Mouse (Mus musculus): Measurements from ENCODE around the gene Tssk1. TPM values are rescaled to one million over a fixed set of nuclear protein-coding genes. Genes with fewer than 3 reads are reported as not detected.

Tssk1 gene
- 0.08 and 0.11 TPM in 2 replicates for polyA plus RNA-seq (2012; rRNA removed)

DNA sequence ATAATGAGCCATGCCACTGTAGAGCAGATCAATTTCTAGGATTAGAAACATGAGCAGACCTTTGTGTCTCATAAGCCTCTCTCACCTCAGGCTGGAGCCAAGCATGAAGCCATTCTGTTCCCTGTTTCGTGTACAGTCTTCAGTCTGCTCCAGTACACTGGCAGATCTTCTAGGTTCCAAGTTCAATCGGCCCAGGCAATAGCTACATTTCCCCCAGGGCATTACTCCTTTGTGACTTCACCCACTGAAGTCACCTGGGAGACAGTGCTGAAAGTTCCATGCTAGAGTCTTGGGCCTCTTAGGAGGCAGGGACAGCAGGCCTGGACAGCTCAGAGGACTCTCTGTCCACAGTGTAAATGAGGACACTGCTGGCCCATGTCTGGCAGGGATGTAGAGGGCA is at the start of gene Tssk1:
Gene Tssk1 (plus strand): TSS at position 301 of the 400 bp plus-strand sequence.
- H3K4me3 ChIP-seq (replicated peaks; ENCODE audit: insufficient read depth, low read depth, low read length) = no peak within 1 kb of the TSS
- no peak for TF ChIP-seq POLR2A (IDR thresholded peaks at IDR 0.05; ENCODE audit: borderline replicate concordance, insufficient read depth, low read length)
- no peak for TF ChIP-seq CTCF (IDR thresholded peaks at IDR 0.05; ENCODE audit: borderline replicate concordance, insufficient read depth, low read depth, low read length)
- 0 out of 2 replicates have a peak within 1 kb of the TSS, but pooled peaks have one; percentile 22 for H3K27ac ChIP-seq (ENCODE audit: insufficient read depth, low read length)
- H3K27me3 ChIP-seq (ENCODE audit: control insufficient read depth, insufficient read depth, low read length) = no peaks in the 10 kb centered on the region
- H3K4me1 ChIP-seq (ENCODE audit: control insufficient read depth, insufficient read depth, low read length) = peaks cover 20% of the 10 kb centered on the region
- DNase-seq = no peak
- 61% methylated on average over 2 of the region's 2 CpGs for WGBS

DNA sequence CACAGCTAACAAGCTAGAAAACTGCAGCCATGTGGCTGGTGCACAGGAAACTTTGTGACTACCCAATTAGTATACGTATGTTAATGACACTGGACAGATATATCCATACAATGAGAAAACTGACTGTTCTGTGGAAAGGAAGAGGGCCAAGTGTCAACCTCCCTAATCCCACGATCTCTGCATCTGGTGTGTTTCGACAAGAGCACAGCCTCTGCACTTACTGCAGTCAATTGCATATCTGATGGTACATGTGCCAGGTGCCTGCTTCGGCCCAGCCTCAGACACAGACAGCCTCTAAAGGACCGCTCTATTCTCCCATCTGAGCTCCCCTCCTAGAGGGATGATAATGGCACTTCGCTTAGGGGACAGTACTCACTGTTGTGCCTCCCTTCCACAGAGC is 45.6 kb upstream of the Tssk1 start:
- Histone ChIP-seq H3K27ac (ENCODE audit: insufficient read depth, low read length) (peak overlapping the region; percentile 63; the same call in 1 of the 2 replicates), H3K4me1 (ENCODE audit: control insufficient read depth, insufficient read depth, low read length) (peaks cover 55% of the 10 kb centered on the region), H3K4me3 (replicated peaks; ENCODE audit: insufficient read depth, low read depth, low read length) (no peak overlapping the region), H3K27me3 (ENCODE audit: control insufficient read depth, insufficient read depth, low read length) (no peaks in the 10 kb centered on the region)
- DNase-seq = no peak
- 82% methylated on average over 6 of the region's 6 CpGs for WGBS
- TF ChIP-seq CTCF (IDR thresholded peaks at IDR 0.05; ENCODE audit: borderline replicate concordance, insufficient read depth, low read depth, low read length) = no peak
- TF ChIP-seq POLR2A (IDR thresholded peaks at IDR 0.05; ENCODE audit: borderline replicate concordance, insufficient read depth, low read length) = no peak

DNA sequence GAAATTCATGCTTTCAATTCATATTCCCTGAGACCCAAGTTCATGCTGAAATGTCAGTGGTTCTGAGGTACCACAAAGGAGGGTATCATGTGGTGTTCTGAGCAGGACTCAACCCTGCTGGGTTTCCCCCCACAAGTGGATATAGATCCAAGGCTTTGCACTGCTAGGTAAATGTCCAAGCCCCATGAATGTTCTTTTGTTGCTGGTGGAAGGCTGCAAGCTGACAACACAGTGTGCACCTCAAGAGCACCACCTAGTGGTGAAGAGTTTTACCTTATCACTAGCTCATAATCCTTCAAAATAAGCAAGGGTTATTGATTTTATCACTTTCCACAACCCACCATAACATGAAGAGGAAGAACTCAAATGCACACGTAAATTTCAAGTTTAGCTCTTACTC is 45.1 kb upstream of the Tssk1 start:
- DNase-seq = peak; percentile 53 to 81
- WGBS = 22% methylated on average over 1 of the region's 1 CpGs
- Histone ChIP-seq H3K4me3 (replicated peaks; ENCODE audit: insufficient read depth, low read depth, low read length) (no peak overlapping the region), H3K4me1 (ENCODE audit: control insufficient read depth, insufficient read depth, low read length) (peaks cover 51% of the 10 kb centered on the region), H3K27ac (ENCODE audit: insufficient read depth, low read length) (peak overlapping the region; percentile 63; the same call in 1 of the 2 replicates), H3K27me3 (ENCODE audit: control insufficient read depth, insufficient read depth, low read length) (no peaks in the 10 kb centered on the region)
- TF ChIP-seq POLR2A (IDR thresholded peaks at IDR 0.05; ENCODE audit: borderline replicate concordance, insufficient read depth, low read length) = no peak
- TF ChIP-seq CTCF (IDR thresholded peaks at IDR 0.05; ENCODE audit: borderline replicate concordance, insufficient read depth, low read depth, low read length) = peak; percentile 80

DNA sequence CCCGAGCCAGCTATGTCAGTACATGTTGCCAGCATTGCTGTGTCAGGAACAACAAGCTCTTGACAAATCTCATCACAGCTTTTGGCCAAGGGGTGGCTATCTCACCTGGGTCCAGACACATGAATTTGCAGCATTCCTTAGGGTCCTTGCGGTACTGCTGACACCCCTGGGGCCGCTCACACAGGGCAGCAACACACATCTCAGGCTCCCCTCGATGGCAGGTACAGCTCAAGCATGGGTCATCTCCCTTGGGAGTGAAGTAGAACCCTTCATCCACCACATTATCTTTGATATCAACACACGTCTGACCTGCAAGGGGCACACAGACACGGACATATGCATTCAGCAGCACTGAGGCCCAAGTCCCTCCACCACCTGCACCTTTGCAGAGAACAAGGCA is 44.5 kb upstream of the Tssk1 start:
- peak overlapping the region; percentile 84 for H3K27ac ChIP-seq (ENCODE audit: insufficient read depth, low read length)
- TF ChIP-seq POLR2A (IDR thresholded peaks at IDR 0.05; ENCODE audit: borderline replicate concordance, insufficient read depth, low read length) (no peak), CTCF (IDR thresholded peaks at IDR 0.05; ENCODE audit: borderline replicate concordance, insufficient read depth, low read depth, low read length) (0 out of 2 replicates have a peak, but pooled peaks have one; percentile 9)
- no peak for DNase-seq
- H3K27me3 ChIP-seq (ENCODE audit: control insufficient read depth, insufficient read depth, low read length) = no peaks in the 10 kb centered on the region
- no peak overlapping the region for H3K4me3 ChIP-seq (replicated peaks; ENCODE audit: insufficient read depth, low read depth, low read length)
- 72% methylated on average over 6 of the region's 6 CpGs for WGBS
- peaks cover 46% of the 10 kb centered on the region for H3K4me1 ChIP-seq (ENCODE audit: control insufficient read depth, insufficient read depth, low read length)

DNA sequence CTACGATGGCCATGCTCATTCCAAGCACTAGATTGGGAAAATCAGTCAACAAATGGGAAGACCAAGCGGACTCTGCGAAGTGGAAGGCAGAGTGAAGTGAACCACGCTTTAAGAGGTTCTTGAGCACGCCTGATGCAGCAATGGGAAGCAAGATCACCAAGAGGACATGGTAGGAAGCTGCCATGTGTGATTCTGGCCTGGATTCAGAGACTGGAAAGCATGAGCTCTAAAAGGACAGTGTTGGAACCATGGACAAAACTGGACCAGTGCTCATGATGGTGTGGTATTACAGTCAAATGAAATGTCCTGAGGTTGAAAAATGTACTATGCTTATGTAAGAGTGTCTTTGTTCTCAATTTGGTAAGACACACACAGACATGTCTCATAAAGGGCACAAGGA is 42.7 kb upstream of the Tssk1 start:
- DNase-seq = peak in 1 of 2 experiments; percentile 54
- Histone ChIP-seq H3K4me3 (replicated peaks; ENCODE audit: insufficient read depth, low read depth, low read length) (no peak overlapping the region), H3K4me1 (ENCODE audit: control insufficient read depth, insufficient read depth, low read length) (peaks cover 39% of the 10 kb centered on the region), H3K27me3 (ENCODE audit: control insufficient read depth, insufficient read depth, low read length) (no peaks in the 10 kb centered on the region), H3K27ac (ENCODE audit: insufficient read depth, low read length) (peak overlapping the region; percentile 91)
- 30% methylated on average over 5 of the region's 5 CpGs for WGBS
- TF ChIP-seq CTCF (IDR thresholded peaks at IDR 0.05; ENCODE audit: borderline replicate concordance, insufficient read depth, low read depth, low read length) (no peak), POLR2A (IDR thresholded peaks at IDR 0.05; ENCODE audit: borderline replicate concordance, insufficient read depth, low read length) (no peak)

DNA sequence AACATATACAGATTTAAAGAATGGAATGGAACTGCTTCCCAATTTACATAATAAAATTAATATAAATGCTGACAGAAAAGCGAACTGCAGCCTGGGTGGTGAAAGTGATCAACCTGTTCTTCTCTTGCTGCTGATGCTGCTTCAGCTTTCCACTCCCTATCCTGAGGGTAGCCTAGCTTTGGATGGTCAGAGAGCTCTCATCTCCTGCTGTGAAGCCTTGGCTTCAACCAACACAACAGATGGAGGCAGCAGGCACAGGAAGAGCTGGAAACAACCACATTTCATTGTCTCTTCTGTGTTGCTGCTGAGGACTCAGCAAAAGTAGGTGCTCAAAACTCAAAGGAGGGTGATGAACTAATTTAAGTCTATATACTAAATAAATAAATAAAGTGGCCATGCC is 42.2 kb upstream of the Tssk1 start:
- TF ChIP-seq CTCF (IDR thresholded peaks at IDR 0.05; ENCODE audit: borderline replicate concordance, insufficient read depth, low read depth, low read length) = no peak
- peak; percentile 34; the same call in 1 of the 2 replicates for TF ChIP-seq POLR2A (IDR thresholded peaks at IDR 0.05; ENCODE audit: borderline replicate concordance, insufficient read depth, low read length)
- H3K4me3 ChIP-seq (replicated peaks; ENCODE audit: insufficient read depth, low read depth, low read length) = no peak overlapping the region
- peaks cover 39% of the 10 kb centered on the region for H3K4me1 ChIP-seq (ENCODE audit: control insufficient read depth, insufficient read depth, low read length)
- H3K27me3 ChIP-seq (ENCODE audit: control insufficient read depth, insufficient read depth, low read length) = no peaks in the 10 kb centered on the region
- WGBS = 3% methylated on average over 1 of the region's 1 CpGs
- peak; percentile 89 to 97 for DNase-seq
- H3K27ac ChIP-seq (ENCODE audit: insufficient read depth, low read length) = no peak overlapping the region; the same call in 1 of the 2 replicates

DNA sequence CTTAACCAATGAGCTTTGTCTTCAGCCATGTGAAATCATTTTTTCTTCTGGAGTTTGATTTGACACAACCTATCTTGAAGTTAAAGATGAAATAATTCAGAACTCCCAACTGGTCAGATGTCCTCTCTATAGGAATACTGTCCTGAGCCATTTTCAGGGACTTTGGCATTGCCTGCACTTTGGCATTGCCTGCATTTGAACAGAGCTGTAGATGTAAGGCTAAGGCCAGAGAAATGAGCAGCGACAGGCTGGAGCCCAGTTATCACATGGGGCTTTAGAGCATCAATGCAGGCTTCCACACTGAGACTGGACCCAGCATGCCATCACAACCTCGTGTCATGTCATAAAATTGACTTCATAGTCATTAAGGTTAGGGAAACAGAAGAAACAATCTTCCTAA is 40.8 kb upstream of the Tssk1 start:
- Histone ChIP-seq H3K4me1 (ENCODE audit: control insufficient read depth, insufficient read depth, low read length) (peaks cover 43% of the 10 kb centered on the region), H3K27me3 (ENCODE audit: control insufficient read depth, insufficient read depth, low read length) (no peaks in the 10 kb centered on the region), H3K4me3 (replicated peaks; ENCODE audit: insufficient read depth, low read depth, low read length) (no peak overlapping the region), H3K27ac (ENCODE audit: insufficient read depth, low read length) (peak overlapping the region; percentile 75)
- 15% methylated on average over 2 of the region's 2 CpGs for WGBS
- DNase-seq = peak in 1 of 2 experiments; percentile 51
- TF ChIP-seq POLR2A (IDR thresholded peaks at IDR 0.05; ENCODE audit: borderline replicate concordance, insufficient read depth, low read length) = no peak
- TF ChIP-seq CTCF (IDR thresholded peaks at IDR 0.05; ENCODE audit: borderline replicate concordance, insufficient read depth, low read depth, low read length) = no peak

DNA sequence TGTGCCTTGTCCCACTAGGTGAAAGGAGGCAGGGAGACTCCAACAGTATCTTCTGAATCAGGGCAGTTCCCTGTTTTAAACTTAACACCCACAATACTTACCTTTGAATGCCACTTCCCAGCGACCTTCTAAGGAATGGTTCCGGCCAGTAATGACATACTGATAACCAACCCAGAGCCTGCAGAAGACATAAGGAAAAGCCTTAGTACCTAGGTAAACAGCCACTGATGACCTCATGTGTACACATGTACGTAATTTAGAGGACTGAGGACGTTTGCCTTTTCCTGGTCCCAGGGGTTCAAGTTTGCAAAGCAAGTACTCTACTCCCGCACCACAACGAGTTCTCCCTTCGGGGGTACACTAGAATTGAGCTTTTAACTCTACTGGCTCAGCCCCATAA is 36.9 kb upstream of the Tssk1 start:
- H3K4me1 ChIP-seq (ENCODE audit: control insufficient read depth, insufficient read depth, low read length) = peaks cover 25% of the 10 kb centered on the region
- H3K27me3 ChIP-seq (ENCODE audit: control insufficient read depth, insufficient read depth, low read length) = no peaks in the 10 kb centered on the region
- DNase-seq = no peak
- TF ChIP-seq CTCF (IDR thresholded peaks at IDR 0.05; ENCODE audit: borderline replicate concordance, insufficient read depth, low read depth, low read length) = no peak
- TF ChIP-seq POLR2A (IDR thresholded peaks at IDR 0.05; ENCODE audit: borderline replicate concordance, insufficient read depth, low read length) = no peak
- WGBS = 88% methylated on average over 7 of the region's 7 CpGs
- no peak overlapping the region for H3K27ac ChIP-seq (ENCODE audit: insufficient read depth, low read length)
- no peak overlapping the region for H3K4me3 ChIP-seq (replicated peaks; ENCODE audit: insufficient read depth, low read depth, low read length)

Data from cerebellum, adult 2 months (tissue).